Mouse (Mus musculus) ovary, adult 18-20 months (tissue): ENCODE measurements around the gene Arl3.
"Not testable (repeated sequence)": the region's sequence is repeated elsewhere in the genome, so short reads cannot be mapped to it uniquely, and the experiment has no call there.

ENCODE experiments used
- DNase-seq: peaks from one replicate; pipeline ENCODE4 v3.0.0; 2022; ENCODE audit warnings: low spot score, mixed read lengths

Arl3 gene

GRCm38 (mm10) chr19:46591575-46591974 is 18.6 kb upstream of the Arl3 start:
- no peak for DNase-seq

DNA sequence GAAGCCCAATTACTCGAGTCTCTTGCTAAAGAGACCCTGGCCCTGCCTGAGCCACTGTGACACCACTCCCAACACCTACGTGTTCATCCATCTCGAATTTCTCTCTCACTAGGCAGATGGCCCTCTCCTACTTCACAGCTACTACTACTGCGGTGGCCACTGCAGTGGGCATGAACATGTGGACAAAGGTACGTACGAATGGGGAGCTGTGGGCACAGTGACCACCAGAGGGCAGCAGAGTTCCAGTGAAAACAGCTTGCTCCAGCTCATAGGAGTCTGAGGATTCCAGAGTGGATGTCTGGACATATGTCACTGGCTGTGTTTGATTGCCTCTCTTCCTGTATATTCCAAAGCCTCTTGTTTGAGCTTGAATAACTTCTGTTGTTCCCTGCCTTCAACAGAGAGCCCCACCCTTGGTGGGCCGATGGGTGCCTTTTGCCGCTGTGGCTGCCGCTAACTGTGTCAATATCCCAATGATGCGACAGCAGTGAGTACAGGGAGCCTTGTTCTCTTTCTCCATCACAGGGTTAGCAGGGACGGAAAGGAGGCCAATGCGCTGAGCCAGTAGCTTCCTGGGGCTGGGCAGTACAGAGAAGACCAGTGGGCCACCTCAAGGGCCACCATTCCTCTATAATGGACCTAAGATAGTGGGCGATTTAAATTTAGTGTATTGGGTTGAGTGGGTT is 15.0 kb upstream of the Arl3 start:
- DNase-seq = peak; percentile 54

DNA sequence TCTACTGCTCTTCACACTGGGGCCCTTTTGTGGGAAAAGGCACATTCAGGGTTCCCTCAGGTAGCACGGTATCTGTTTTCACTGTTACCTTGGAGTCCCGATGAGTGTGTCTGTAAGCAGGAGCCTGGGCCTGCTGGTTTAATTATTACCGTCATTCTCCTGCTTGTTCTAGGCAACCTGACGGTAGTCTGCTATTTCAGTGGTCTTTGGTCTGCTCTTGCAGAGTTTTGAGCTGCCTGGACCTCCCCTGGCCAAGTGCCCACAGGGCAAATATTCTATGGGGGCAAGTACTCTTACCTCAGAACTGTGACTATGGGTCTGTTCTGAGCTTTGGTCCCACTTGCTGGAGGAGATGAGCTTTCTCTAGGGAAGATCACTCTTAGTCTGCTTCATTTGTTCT is 2.2 kb upstream of the Arl3 start:
- DNase-seq = no peak

- no peak for DNase-seq
Observed at GRCm38 (mm10) chr19:46573990-46574389, 992 bp upstream of the Arl3 start.

DNA sequence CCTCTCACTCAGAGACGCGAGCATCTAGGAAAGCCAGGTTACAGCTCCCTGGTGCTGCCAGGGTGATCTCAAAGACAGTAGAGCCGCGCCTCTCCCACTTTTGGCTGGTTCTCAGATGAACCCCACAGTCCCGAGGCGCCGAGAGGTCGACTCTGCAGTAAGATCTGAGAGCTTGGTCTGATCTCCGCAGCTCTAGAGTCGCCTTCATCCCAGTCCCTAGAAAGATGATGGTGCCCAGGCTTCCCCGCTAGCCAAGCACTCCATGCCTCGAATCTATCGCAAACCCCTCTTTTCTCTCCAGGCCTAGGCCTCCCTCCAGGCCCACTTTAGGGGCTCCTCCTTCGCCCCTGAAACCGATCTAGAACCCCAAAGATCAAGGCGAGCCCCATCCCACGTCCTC is 450 bp downstream of the Arl3 start:
- DNase-seq = no peak

- DNase-seq = no peak
Observed at GRCm38 (mm10) chr19:46571878-46572244, 1.1 kb downstream of the Arl3 start.

DNA sequence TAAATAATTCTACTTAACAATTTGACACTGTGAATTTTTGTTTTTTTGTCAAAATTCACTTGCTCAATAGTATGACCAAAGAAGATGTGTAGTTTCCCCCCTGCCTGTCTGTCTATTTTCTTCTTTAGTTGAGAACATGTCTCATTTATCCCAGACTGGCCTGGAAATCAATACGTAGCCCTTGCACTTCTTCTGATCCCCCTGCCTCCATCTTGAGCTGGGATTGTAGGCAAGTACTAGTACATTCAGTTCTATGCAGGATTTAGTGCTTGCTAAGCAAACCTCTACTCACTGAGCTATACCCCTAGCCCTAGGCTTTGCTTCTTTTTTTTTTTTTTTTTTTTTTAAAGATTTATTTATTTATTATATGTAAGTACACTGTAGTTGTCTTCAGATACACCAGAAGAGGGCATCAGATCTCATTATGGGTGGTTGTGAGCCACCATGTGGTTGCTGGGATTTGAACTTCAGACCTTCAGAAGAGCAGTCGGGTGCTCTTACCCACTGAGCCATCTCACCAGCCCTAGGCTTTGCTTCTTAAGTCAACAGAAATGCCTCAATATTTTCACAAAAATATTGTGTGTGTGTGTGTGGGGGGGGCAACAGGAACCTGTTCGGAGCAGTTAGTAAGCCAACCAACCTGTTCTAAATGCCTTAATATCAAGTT is 1.7 kb downstream of the Arl3 start:
- not testable (repeated sequence) for DNase-seq

GRCm38 (mm10) chr19:46564043-46564462 is 8.9 kb downstream of the Arl3 start:
- no peak for DNase-seq

- DNase-seq = no peak
Observed at GRCm38 (mm10) chr19:46563603-46564002, 9.4 kb downstream of the Arl3 start.

GRCm38 (mm10) chr19:46562581-46563515 is 10.2 kb downstream of the Arl3 start:
- no peak for DNase-seq

DNA sequence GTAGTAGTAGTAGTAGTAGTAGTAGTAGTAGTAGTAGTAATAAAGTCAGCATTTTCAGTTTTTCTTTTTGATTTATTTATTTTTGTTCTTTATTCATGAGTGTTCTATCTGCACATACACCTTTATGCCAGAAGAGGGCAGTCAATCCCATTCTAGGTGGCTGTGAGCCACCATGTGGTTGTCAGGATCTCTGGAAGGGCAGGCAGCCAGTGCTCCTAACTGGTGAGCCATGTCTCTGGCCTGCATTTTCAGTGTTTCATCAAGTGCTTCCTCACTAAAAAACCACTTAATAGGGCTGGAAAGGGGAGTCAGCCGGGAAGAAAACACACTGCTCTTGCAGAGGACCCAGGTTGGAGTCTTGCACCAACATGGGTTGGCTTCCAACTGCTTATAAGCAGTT is 10.9 kb downstream of the Arl3 start:
- peak; percentile 28 for DNase-seq

- DNase-seq = no peak
Observed at GRCm38 (mm10) chr19:46558631-46559030, 14.4 kb downstream of the Arl3 start.

GRCm38 (mm10) chr19:46558009-46558408 is 15.0 kb downstream of the Arl3 start:
- no peak for DNase-seq

- no peak for DNase-seq
Observed at GRCm38 (mm10) chr19:46553541-46553955, 19.4 kb downstream of the Arl3 start.

GRCm38 (mm10) chr19:46552496-46552895 is 20.5 kb downstream of the Arl3 start:
- no peak for DNase-seq

DNA sequence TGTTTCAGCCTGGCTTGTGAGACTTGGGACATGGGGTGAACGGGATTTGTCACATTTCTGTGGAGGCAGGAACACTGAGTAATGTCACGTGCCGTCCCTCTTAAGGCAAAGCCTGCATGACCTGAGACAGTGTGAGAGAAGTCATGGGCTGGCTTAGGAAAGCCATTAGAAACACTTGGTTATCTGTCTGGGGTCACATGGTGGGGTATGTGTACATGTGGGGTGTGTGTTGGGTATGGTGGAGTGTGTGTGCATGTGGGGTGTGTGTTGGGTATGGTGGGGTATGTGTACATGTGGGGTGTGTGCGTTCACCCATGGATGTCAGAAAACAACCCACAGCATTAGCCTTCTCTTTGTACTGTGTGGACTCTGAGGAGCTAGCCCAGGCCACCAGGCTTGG is 22.6 kb downstream of the Arl3 start:
- DNase-seq = no peak

DNA sequence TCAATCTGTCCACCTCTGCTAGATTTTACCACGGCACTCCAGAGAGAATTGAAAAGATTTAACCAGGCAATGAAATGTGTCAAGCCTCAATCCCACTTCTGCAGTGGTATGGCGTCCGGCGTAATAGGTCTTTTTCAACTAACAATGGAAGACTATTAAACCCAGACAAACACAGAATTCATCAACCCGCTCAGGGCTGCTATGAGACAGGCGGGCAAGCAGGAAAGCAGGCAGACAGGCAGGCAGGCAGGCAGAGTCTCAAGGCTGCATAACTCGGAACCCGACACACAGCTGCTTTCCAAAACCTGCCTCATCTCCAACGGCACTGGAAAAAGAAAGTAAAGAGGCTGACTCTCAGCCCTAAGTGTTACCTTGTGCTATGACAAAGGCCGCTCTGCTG is 24.9 kb downstream of the Arl3 start:
- no peak for DNase-seq

DNA sequence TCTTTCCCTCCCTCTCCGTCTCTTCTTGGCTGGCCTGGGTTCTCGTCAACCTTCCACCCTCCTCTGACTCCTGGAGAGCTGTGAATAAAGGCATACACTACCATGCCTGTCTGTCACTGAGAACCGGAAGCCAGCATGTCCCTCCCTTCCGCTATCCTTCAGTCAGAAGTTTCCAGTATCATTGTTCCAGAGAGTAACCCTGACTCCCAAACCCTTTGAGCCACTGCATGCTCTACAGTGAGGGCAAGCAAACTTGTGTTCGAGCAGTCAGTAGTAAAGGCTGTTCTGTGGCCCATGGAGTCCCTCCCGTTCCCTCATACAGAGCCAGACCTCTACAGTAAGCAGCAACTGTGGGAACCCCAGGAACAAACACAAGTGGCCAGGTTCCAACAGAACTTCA is 25.4 kb downstream of the Arl3 start:
- no peak for DNase-seq

DNA sequence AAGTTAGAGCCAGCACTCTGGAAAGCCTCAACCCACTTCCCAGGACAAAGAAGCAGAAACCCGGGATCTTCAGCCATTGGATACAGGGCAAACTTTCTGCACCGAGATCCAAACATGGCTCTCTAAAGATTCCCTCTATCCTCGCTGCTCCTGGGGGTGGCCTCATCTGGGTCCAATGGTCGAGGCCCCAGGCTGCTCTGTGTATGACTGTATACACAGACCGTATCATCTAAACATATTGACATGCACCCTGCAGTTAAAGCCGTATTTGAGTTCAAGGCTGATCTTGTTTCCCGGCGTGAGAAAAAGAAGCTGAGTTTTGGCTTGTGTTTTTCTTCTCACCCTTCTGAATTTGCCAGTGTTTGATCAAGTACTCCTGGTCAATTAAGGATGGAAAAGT is 30.2 kb downstream of the Arl3 start:
- DNase-seq = no peak

DNA sequence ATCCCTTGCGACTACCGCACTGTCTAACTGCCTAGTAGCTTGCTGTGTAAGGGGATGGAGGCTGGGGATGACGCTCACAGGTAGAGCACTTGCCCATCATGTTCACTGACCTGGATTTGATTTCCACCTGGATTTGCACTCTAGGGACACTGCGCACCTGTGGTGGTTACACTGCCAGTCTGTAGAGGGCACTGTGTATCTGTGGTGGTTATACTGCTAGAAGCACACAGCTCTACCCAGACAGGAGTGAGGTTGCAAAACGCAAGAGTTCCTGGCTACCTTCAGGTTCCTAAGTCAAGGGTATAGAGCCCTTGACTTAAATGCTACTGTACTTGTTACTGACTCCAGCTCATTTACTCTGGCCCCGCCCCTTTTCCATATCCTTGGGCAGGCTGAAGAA is 34.8 kb downstream of the Arl3 start:
- DNase-seq = no peak

DNA sequence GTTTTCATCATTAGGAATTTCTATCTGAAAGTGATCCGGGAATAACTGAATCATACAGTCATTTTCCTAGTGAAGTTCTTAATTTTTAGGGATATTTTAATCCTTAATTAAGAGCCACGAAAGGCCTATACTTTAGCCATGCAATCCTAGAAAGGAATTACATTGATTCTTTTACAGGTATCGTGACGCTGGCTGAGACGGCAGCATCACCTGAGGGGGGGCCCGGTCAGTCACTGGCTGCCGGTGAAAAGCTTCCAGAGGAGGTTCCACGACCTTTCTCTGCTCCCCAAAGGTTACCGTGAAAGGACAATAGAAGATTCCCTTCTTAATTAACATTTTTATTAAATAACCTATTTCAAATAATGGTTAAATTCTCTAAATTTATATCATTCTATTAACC is 35.6 kb downstream of the Arl3 start:
- DNase-seq = no peak

- DNase-seq = no peak
Observed at GRCm38 (mm10) chr19:46534542-46535098, 38.4 kb downstream of the Arl3 start.

GRCm38 (mm10) chr19:46533525-46533924 is 39.5 kb downstream of the Arl3 start:
- no peak for DNase-seq
